Mouse (Mus musculus) embryonic facial prominence, embryonic 12.5 days (tissue): ENCODE measurements around the gene Mettl6. TPM values are rescaled to one million over a fixed set of nuclear protein-coding genes. Genes with fewer than 3 reads are reported as not detected.

ENCODE experiments used
- ATAC-seq: fragments of 200-750 bp; cut with Nextera tagmentation; 2 replicates; pipeline ENCODE4 v1.8.0; 2017; ENCODE audit not compliant: insufficient number of reproducible peaks, insufficient read depth, low FRiP score, low TSS enrichment
- H3K27ac ChIP-seq: fragments of 300-500 bp; sonication (generic); 2 replicates; pipeline ENCODE4 v1.5.1; 2016; ENCODE audit warnings: mild to moderate bottlenecking
- H3K27me3 ChIP-seq: fragments of 300-500 bp; sonication (generic); 2 replicates; pipeline ENCODE4 v1.6.1; 2016; ENCODE audit warnings: mild to moderate bottlenecking, moderate library complexity
- H3K36me3 ChIP-seq: fragments of 300-500 bp; sonication (generic); 2 replicates; pipeline ENCODE4 v1.6.1; 2016; ENCODE audit warnings: mild to moderate bottlenecking
- H3K4me1 ChIP-seq: fragments of 300-500 bp; sonication (generic); 2 replicates; pipeline ENCODE4 v1.6.1; 2016
- H3K4me2 ChIP-seq: fragments of 300-500 bp; sonication (generic); replicated peaks from 2 replicates; pipeline ENCODE4 v1.6.1; 2016; ENCODE audit warnings: mild to moderate bottlenecking, moderate library complexity
- H3K4me3 ChIP-seq: fragments of 300-500 bp; sonication (generic); 2 replicates; pipeline ENCODE4 v1.5.1; 2016; ENCODE audit warnings: mild to moderate bottlenecking
- H3K9ac ChIP-seq: fragments of 300-500 bp; sonication (generic); 2 replicates; pipeline ENCODE4 v1.6.1; 2016; ENCODE audit warnings: mild to moderate bottlenecking, moderate library complexity
- H3K9me3 ChIP-seq: fragments of 300-500 bp; sonication (generic); 2 replicates; pipeline ENCODE4 v1.6.1; 2016; ENCODE audit warnings: mild to moderate bottlenecking, moderate library complexity
- WGBS: fragments of 180-500 bp; shearing (Covaris S2); methylation state at CpG from one replicate; pipeline ENCODE4 v1.1.7; 2016; 5-methylcytosine and 5-hydroxymethylcytosine counted together
- polyA plus RNA-seq: library from polyadenylated mRNA; unstranded; fragments of >200 nt; fragmentation: Nextera tagmentation; extraction: Ambion mirVana; gene quantifications from 2 replicates; pipeline ENCODE4 v1.2.1, GENCODE M21; 2016

Gene Mettl6
- polyA plus RNA-seq, 1 experiment from 2014 or later: 85.6 TPM

GRCm38 (mm10) chr14:31440230-31440629 lies 54.6 kb downstream of the Mettl6 start:
- no peaks in the 10 kb centered on the region for H3K27me3 ChIP-seq
- ATAC-seq: no peak

GRCm38 (mm10) chr14:31439279-31439678 lies 55.6 kb downstream of the Mettl6 start:
- Histone ChIP-seq H3K4me2 (no peak overlapping the region), H3K9me3 (no peaks in the 10 kb centered on the region), H3K9ac (no peak overlapping the region), H3K4me3 (no peak overlapping the region), H3K4me1 (no peaks in the 10 kb centered on the region), H3K27me3 (no peaks in the 10 kb centered on the region), H3K27ac (no peak overlapping the region), H3K36me3 (no peaks in the 10 kb centered on the region)
- 77% methylated on average over 11 of the region's 11 CpGs for WGBS
- no peak for ATAC-seq

More at GRCm38 (mm10) chr14:31440230-31440629, 54.6 kb downstream of the Mettl6 start:
- no peaks in the 10 kb centered on the region for H3K9me3 ChIP-seq
- no peak overlapping the region for H3K27ac ChIP-seq
- no peak overlapping the region for H3K4me2 ChIP-seq
- no peak overlapping the region for H3K4me3 ChIP-seq
- WGBS: 26% methylated on average over 3 of the region's 3 CpGs
- H3K36me3 ChIP-seq: no peaks in the 10 kb centered on the region
- H3K9ac ChIP-seq: no peak overlapping the region
- H3K4me1 ChIP-seq: no peaks in the 10 kb centered on the region

GRCm38 (mm10) chr14:31437826-31438529 lies 56.9 kb downstream of the Mettl6 start:
- WGBS: 72% methylated on average over 8 of the region's 8 CpGs
- H3K36me3 ChIP-seq: no peaks in the 10 kb centered on the region

GRCm38 (mm10) chr14:31435930-31436693 lies 58.7 kb downstream of the Mettl6 start, which contains the start of gene Sh3bp5:
Sh3bp5 (minus strand) TSS chr14:31436078.
- 9% methylated on average over 49 of the region's 49 CpGs for WGBS
- no peaks in the 10 kb centered on the region for H3K27me3 ChIP-seq
- ATAC-seq: peak; percentile 89
- peak within 1 kb of the TSS; percentile 75 for H3K4me2 ChIP-seq
- H3K4me1 ChIP-seq: peaks cover 18% of the 10 kb centered on the region
- peak within 1 kb of the TSS; percentile 80 for H3K9ac ChIP-seq
- no peaks in the 10 kb centered on the region for H3K36me3 ChIP-seq
- H3K4me3 ChIP-seq: peak within 1 kb of the TSS; percentile 75
- H3K9me3 ChIP-seq: no peaks in the 10 kb centered on the region
- H3K27ac ChIP-seq: peak within 1 kb of the TSS; percentile 75

More at GRCm38 (mm10) chr14:31437826-31438529, 56.9 kb downstream of the Mettl6 start:
- Histone ChIP-seq H3K4me3 (no peak overlapping the region), H3K4me2 (no peak overlapping the region), H3K9ac (no peak overlapping the region), H3K4me1 (peaks cover 11% of the 10 kb centered on the region), H3K27ac (no peak overlapping the region), H3K27me3 (no peaks in the 10 kb centered on the region), H3K9me3 (no peaks in the 10 kb centered on the region)
- ATAC-seq: no peak

GRCm38 (mm10) chr14:31435018-31435915 lies 59.6 kb downstream of the Mettl6 start:
- under 1% methylated on average over 53 of the region's 53 CpGs for WGBS
- Histone ChIP-seq H3K4me3 (peak overlapping the region; percentile 75), H3K9me3 (no peaks in the 10 kb centered on the region), H3K4me2 (peak overlapping the region; percentile 75), H3K4me1 (peaks cover 18% of the 10 kb centered on the region), H3K9ac (peak overlapping the region; percentile 80), H3K27me3 (no peaks in the 10 kb centered on the region), H3K27ac (peak overlapping the region; percentile 75), H3K36me3 (no peaks in the 10 kb centered on the region)
- ATAC-seq: peak; percentile 60

GRCm38 (mm10) chr14:31434426-31434825 lies 60.4 kb downstream of the Mettl6 start:
- peaks cover 18% of the 10 kb centered on the region for H3K4me1 ChIP-seq
- no peaks in the 10 kb centered on the region for H3K9me3 ChIP-seq
- H3K27me3 ChIP-seq: no peaks in the 10 kb centered on the region
- H3K9ac ChIP-seq: no peak overlapping the region
- WGBS: 22% methylated on average over 5 of the region's 5 CpGs
- H3K4me3 ChIP-seq: no peak overlapping the region
- H3K27ac ChIP-seq: no peak overlapping the region
- no peak for ATAC-seq
- H3K36me3 ChIP-seq: no peaks in the 10 kb centered on the region
- peak overlapping the region; percentile 75 for H3K4me2 ChIP-seq

GRCm38 (mm10) chr14:31433851-31434360 lies 60.9 kb downstream of the Mettl6 start:
- H3K27me3 ChIP-seq: no peaks in the 10 kb centered on the region
- H3K9me3 ChIP-seq: no peaks in the 10 kb centered on the region
- no peaks in the 10 kb centered on the region for H3K36me3 ChIP-seq
- H3K27ac ChIP-seq: peak overlapping the region; percentile 73; the same call in 1 of the 2 replicates
- ATAC-seq: no peak
- WGBS: 12% methylated on average over 7 of the region's 7 CpGs
- peak overlapping the region; percentile 75 for H3K4me2 ChIP-seq
- peaks cover 18% of the 10 kb centered on the region for H3K4me1 ChIP-seq
- H3K4me3 ChIP-seq: 0 out of 2 replicates have a peak overlapping the region, but pooled peaks have one; percentile 2
- no peak overlapping the region for H3K9ac ChIP-seq

GRCm38 (mm10) chr14:31433126-31433525 lies 61.7 kb downstream of the Mettl6 start:
- WGBS: 48% methylated on average over 5 of the region's 5 CpGs
- H3K27me3 ChIP-seq: no peaks in the 10 kb centered on the region
- peaks cover 18% of the 10 kb centered on the region for H3K4me1 ChIP-seq
- ATAC-seq: no peak
- H3K4me3 ChIP-seq: no peak overlapping the region
- H3K27ac ChIP-seq: peak overlapping the region; percentile 73; the same call in 1 of the 2 replicates
- H3K9ac ChIP-seq: no peak overlapping the region
- H3K9me3 ChIP-seq: no peaks in the 10 kb centered on the region
- H3K36me3 ChIP-seq: peaks cover 2% of the 10 kb centered on the region; the same call in 1 of the 2 replicates
- peak overlapping the region; percentile 75 for H3K4me2 ChIP-seq

- H3K4me1 ChIP-seq: peaks cover 18% of the 10 kb centered on the region
- H3K4me3 ChIP-seq: no peak overlapping the region
These were observed 62.4 kb downstream of the Mettl6 start for GRCm38 (mm10) chr14:31432424-31432823.

GRCm38 (mm10) chr14:31431789-31432330 lies 63.0 kb downstream of the Mettl6 start:
- ATAC-seq: no peak
- no peak overlapping the region for H3K9ac ChIP-seq
- no peak overlapping the region for H3K4me3 ChIP-seq
- no peaks in the 10 kb centered on the region for H3K9me3 ChIP-seq
- no peaks in the 10 kb centered on the region for H3K27me3 ChIP-seq
- H3K27ac ChIP-seq: no peak overlapping the region
- H3K4me1 ChIP-seq: peaks cover 18% of the 10 kb centered on the region
- H3K36me3 ChIP-seq: peaks cover 13% of the 10 kb centered on the region
- 60% methylated on average over 3 of the region's 3 CpGs for WGBS
- H3K4me2 ChIP-seq: no peak overlapping the region

More at GRCm38 (mm10) chr14:31432424-31432823, 62.4 kb downstream of the Mettl6 start:
- Histone ChIP-seq H3K9ac (no peak overlapping the region), H3K4me2 (no peak overlapping the region), H3K27ac (no peak overlapping the region), H3K27me3 (no peaks in the 10 kb centered on the region), H3K36me3 (peaks cover 8% of the 10 kb centered on the region), H3K9me3 (no peaks in the 10 kb centered on the region)
- no peak for ATAC-seq
- 14% methylated on average over 4 of the region's 4 CpGs for WGBS
